Mouse (Mus musculus): ENCODE results near the gene Dnpep. TPM values are rescaled to one million over a fixed set of nuclear protein-coding genes. Genes with fewer than 3 reads are reported as not detected.
A peak's percentile ranks its signal among the peaks of the same experiment; 100 is the strongest.

The Dnpep gene
- total and polyA plus RNA-seq, 3 experiments: 70.3 to 136 (median 84.6) TPM

GRCm38 (mm10) chr1:75339337-75339736 is 21.5 kb upstream of the Dnpep start:
- no peak for TF ChIP-seq POLR2A (IDR thresholded peaks at IDR 0.05; ENCODE audit: insufficient read depth, low read depth, low read length)
- no peak for TF ChIP-seq CTCF (IDR thresholded peaks at IDR 0.05)
- TF ChIP-seq EP300 (IDR thresholded peaks at IDR 0.05; ENCODE audit: insufficient read depth, low read depth, low read length): no peak
- H3K36me3 ChIP-seq (ENCODE audit: control insufficient read depth, insufficient read depth, low read length): no peaks in the 10 kb centered on the region
- H3K4me3 ChIP-seq: no peak overlapping the region
- no peak overlapping the region for H3K9ac ChIP-seq (ENCODE audit: low read depth, low read length)
- WGBS: 72% methylated on average over 9 of the region's 9 CpGs
- DNase-seq: no peak
- no peaks in the 10 kb centered on the region for H3K27me3 ChIP-seq (ENCODE audit: control insufficient read depth, insufficient read depth, low read length)
- no peaks in the 10 kb centered on the region for H3K79me2 ChIP-seq (replicated peaks; ENCODE audit: control insufficient read depth, insufficient read depth, low read length)
- no peaks in the 10 kb centered on the region; the same call in 1 of the 2 replicates for H3K4me1 ChIP-seq (ENCODE audit: control insufficient read depth, insufficient read depth, low read length)
- no peak overlapping the region for H3K27ac ChIP-seq
- intact Hi-C loops (cut with DNase I): no loop called here

GRCm38 (mm10) chr1:75338091-75338694 is 20.4 kb upstream of the Dnpep start:
- TF ChIP-seq CTCF (IDR thresholded peaks at IDR 0.05) (no peak), POLR2A (IDR thresholded peaks at IDR 0.05; ENCODE audit: insufficient read depth, low read depth, low read length) (no peak), EP300 (IDR thresholded peaks at IDR 0.05; ENCODE audit: insufficient read depth, low read depth, low read length) (no peak)
- H3K79me2 ChIP-seq (replicated peaks; ENCODE audit: control insufficient read depth, insufficient read depth, low read length): no peaks in the 10 kb centered on the region
- no peaks in the 10 kb centered on the region for H3K4me1 ChIP-seq (ENCODE audit: control insufficient read depth, insufficient read depth, low read length)
- no peak overlapping the region for H3K27ac ChIP-seq
- H3K36me3 ChIP-seq (ENCODE audit: control insufficient read depth, insufficient read depth, low read length): no peaks in the 10 kb centered on the region
- H3K27me3 ChIP-seq (ENCODE audit: control insufficient read depth, insufficient read depth, low read length): no peaks in the 10 kb centered on the region
- H3K4me3 ChIP-seq: no peak overlapping the region
- 54% methylated on average over 11 of the region's 11 CpGs for WGBS
- no peak for DNase-seq
- no peak overlapping the region for H3K9ac ChIP-seq (ENCODE audit: low read depth, low read length)
- intact Hi-C loops (cut with DNase I): no loop called here

GRCm38 (mm10) chr1:75337097-75337496 is 19.3 kb upstream of the Dnpep start:
- Histone ChIP-seq H3K36me3 (ENCODE audit: control insufficient read depth, insufficient read depth, low read length) (no peaks in the 10 kb centered on the region), H3K4me3 (no peak overlapping the region), H3K79me2 (replicated peaks; ENCODE audit: control insufficient read depth, insufficient read depth, low read length) (no peaks in the 10 kb centered on the region), H3K9ac (ENCODE audit: low read depth, low read length) (no peak overlapping the region), H3K27ac (no peak overlapping the region), H3K27me3 (ENCODE audit: control insufficient read depth, insufficient read depth, low read length) (no peaks in the 10 kb centered on the region), H3K4me1 (ENCODE audit: control insufficient read depth, insufficient read depth, low read length) (no peaks in the 10 kb centered on the region)
- WGBS: 75% methylated on average over 9 of the region's 9 CpGs
- DNase-seq: no peak
- intact Hi-C loops (cut with DNase I): no loop called here
- TF ChIP-seq POLR2A (IDR thresholded peaks at IDR 0.05; ENCODE audit: insufficient read depth, low read depth, low read length) (no peak), EP300 (IDR thresholded peaks at IDR 0.05; ENCODE audit: insufficient read depth, low read depth, low read length) (no peak), CTCF (IDR thresholded peaks at IDR 0.05) (no peak)

GRCm38 (mm10) chr1:75336461-75336860 is 18.7 kb upstream of the Dnpep start:
- DNase-seq: no peak
- intact Hi-C loops (cut with DNase I): no loop called here
- H3K27ac ChIP-seq: no peak overlapping the region
- no peak overlapping the region for H3K9ac ChIP-seq (ENCODE audit: low read depth, low read length)
- H3K79me2 ChIP-seq (replicated peaks; ENCODE audit: control insufficient read depth, insufficient read depth, low read length): no peaks in the 10 kb centered on the region
- no peak overlapping the region for H3K4me3 ChIP-seq
- H3K27me3 ChIP-seq (ENCODE audit: control insufficient read depth, insufficient read depth, low read length): no peaks in the 10 kb centered on the region
- no peak for TF ChIP-seq CTCF (IDR thresholded peaks at IDR 0.05)
- no peak for TF ChIP-seq POLR2A (IDR thresholded peaks at IDR 0.05; ENCODE audit: insufficient read depth, low read depth, low read length)
- WGBS: 65% methylated on average over 3 of the region's 3 CpGs
- no peaks in the 10 kb centered on the region for H3K4me1 ChIP-seq (ENCODE audit: control insufficient read depth, insufficient read depth, low read length)
- H3K36me3 ChIP-seq (ENCODE audit: control insufficient read depth, insufficient read depth, low read length): no peaks in the 10 kb centered on the region

GRCm38 (mm10) chr1:75331271-75331670 is 13.5 kb upstream of the Dnpep start:
- no peaks in the 10 kb centered on the region for H3K4me1 ChIP-seq (ENCODE audit: control insufficient read depth, insufficient read depth, low read length)
- no peak overlapping the region for H3K27ac ChIP-seq
- WGBS: 86% methylated on average over 1 of the region's 1 CpGs
- no peaks in the 10 kb centered on the region for H3K79me2 ChIP-seq (replicated peaks; ENCODE audit: control insufficient read depth, insufficient read depth, low read length)
- H3K36me3 ChIP-seq (ENCODE audit: control insufficient read depth, insufficient read depth, low read length): no peaks in the 10 kb centered on the region
- intact Hi-C loops (cut with DNase I): no loop called here
- no peak overlapping the region for H3K4me3 ChIP-seq
- TF ChIP-seq EP300 (IDR thresholded peaks at IDR 0.05; ENCODE audit: insufficient read depth, low read depth, low read length): no peak
- no peak for TF ChIP-seq POLR2A (IDR thresholded peaks at IDR 0.05; ENCODE audit: insufficient read depth, low read depth, low read length)
- TF ChIP-seq CTCF (IDR thresholded peaks at IDR 0.05): no peak
- no peaks in the 10 kb centered on the region for H3K27me3 ChIP-seq (ENCODE audit: control insufficient read depth, insufficient read depth, low read length)
- H3K9ac ChIP-seq (ENCODE audit: low read depth, low read length): no peak overlapping the region
- no peak for DNase-seq

- no peaks in the 10 kb centered on the region for H3K27me3 ChIP-seq (ENCODE audit: control insufficient read depth, insufficient read depth, low read length)
- no peak overlapping the region for H3K27ac ChIP-seq
Measured at GRCm38 (mm10) chr1:75327461-75327860, 9.7 kb upstream of the Dnpep start.

More at GRCm38 (mm10) chr1:75327461-75327860, 9.7 kb upstream of the Dnpep start:
- no peak overlapping the region for H3K4me3 ChIP-seq
- intact Hi-C loops (cut with DNase I): no loop called here
- no peaks in the 10 kb centered on the region for H3K79me2 ChIP-seq (replicated peaks; ENCODE audit: control insufficient read depth, insufficient read depth, low read length)
- TF ChIP-seq POLR2A (IDR thresholded peaks at IDR 0.05; ENCODE audit: insufficient read depth, low read depth, low read length): no peak
- 0 out of 2 replicates have a peak, but pooled peaks have one; percentile 2 for TF ChIP-seq CTCF (IDR thresholded peaks at IDR 0.05)
- no peaks in the 10 kb centered on the region for H3K36me3 ChIP-seq (ENCODE audit: control insufficient read depth, insufficient read depth, low read length)
- no peaks in the 10 kb centered on the region for H3K4me1 ChIP-seq (ENCODE audit: control insufficient read depth, insufficient read depth, low read length)
- no peak for DNase-seq
- no peak overlapping the region for H3K9ac ChIP-seq (ENCODE audit: low read depth, low read length)
